Mouse (Mus musculus) frontal cortex, postnatal 14 days (tissue): ENCODE results near the gene Trex1.

Experiments
- DNase-seq, 2 experiments: peaks; one replicate each; pipeline ENCODE4 v3.0.0; 2022; ENCODE audit warnings: low spot score in 2 of 2

Trex1 gene

GRCm38 (mm10) chr9:109051651-109052489 lies 7.7 kb downstream of the Trex1 start:
- peak in 1 of 2 experiments; percentile 2 for DNase-seq

- DNase-seq = peak in 1 of 2 experiments; percentile 1
Measured at GRCm38 (mm10) chr9:109051011-109051501, 8.5 kb downstream of the Trex1 start.

DNA sequence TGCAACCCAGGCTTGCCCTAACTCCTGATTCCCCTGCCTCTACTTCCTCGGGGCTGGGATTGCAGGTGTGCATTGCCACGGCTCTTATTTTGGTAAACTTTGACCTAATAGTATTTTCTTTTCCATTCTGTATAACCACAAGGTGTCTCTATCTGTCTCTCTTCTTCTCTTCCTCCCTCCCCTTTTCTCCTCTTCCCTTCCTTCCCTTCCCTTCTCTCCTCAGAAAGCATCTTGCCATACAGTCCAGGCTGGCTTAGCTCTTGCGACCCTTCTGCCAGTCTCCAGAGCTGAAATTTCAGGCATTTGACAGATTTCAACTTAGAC lies 8.9 kb downstream of the Trex1 start:
- peak in 1 of 2 experiments; percentile 1 for DNase-seq

DNA sequence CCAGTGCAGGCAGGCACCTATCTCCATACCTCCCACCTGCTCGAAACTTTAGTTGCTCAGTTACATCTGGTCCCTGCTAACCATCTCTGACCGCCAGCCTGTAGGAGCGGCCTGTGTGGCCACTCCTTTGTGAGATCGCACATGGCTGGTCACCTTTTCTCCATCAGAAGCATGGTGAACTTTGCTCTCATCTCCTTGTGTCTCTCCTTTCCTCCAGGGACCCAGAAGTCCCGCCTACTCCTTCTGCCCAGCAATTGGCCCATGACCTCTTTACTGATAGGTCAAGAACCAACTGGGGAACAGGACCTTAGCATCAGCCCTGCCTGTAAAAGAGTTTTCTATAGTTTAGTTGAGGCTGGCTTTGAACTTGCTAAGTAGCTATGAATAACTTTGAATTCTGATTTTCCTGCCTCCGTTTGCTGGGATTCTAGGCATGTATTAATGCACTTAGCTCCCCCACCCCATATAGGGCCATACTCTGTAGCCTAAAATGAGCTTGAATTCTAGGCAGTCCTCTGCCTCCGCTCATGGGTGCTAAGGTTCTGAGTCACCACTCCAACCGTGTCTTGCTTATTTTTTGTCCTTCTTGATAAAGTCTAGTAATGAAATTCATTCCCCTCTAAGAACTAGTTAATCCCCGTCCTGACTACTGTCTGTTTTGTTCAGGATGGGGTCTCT lies 9.4 kb downstream of the Trex1 start:
- DNase-seq = peak in 1 of 2 experiments; percentile 1

GRCm38 (mm10) chr9:109049316-109049715 lies 10.2 kb downstream of the Trex1 start:
- no peak for DNase-seq

DNA sequence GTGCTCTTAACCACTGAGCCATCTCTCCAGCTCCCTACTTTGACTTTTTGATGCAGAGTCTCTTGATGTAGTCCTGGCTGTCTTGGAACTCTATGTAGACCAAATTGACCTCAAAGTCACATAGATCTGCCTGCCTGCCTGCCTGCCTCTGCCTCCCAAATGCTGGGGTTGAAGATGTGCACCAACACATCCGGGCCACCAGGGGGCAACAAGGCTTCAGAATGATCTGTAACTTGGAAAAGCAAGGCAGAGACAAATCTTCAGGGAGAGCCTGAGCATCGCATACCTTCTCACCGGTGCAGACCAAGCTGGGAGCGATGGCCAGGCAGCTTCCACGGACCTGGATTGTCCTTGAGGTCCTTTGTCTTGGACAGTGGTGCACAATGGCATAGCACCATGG lies 13.2 kb downstream of the Trex1 start:
- peak in 1 of 2 experiments; percentile 40 for DNase-seq

GRCm38 (mm10) chr9:109041351-109041750 lies 18.2 kb downstream of the Trex1 start:
- peak in 1 of 2 experiments; percentile 2 for DNase-seq

GRCm38 (mm10) chr9:109040906-109041305 lies 18.6 kb downstream of the Trex1 start:
- no peak for DNase-seq

DNA sequence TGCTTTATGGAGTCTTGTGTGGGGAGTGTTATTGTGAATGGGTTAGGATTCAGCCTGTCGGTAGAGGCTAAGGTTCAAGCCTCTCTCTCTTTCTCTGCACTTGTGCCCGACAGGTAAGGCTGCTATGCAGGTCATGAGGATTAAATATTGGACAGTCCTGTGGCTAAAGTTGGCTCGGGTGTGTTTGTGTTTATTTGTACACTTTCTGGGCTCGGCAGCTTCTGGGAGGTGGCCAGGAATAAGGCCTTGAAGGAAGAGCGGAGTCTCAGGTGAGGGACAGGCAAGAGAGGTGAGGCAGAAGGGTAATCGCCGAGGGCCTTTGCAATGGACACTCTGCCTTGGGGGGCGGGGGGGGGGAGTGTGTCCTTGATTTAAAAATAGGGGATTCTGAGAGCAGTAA lies 19.3 kb downstream of the Trex1 start:
- DNase-seq = no peak

GRCm38 (mm10) chr9:109039681-109040080 lies 19.9 kb downstream of the Trex1 start:
- no peak for DNase-seq

- DNase-seq = peak in 1 of 2 experiments; percentile 3
Measured at GRCm38 (mm10) chr9:109038901-109039364, 20.6 kb downstream of the Trex1 start.

DNA sequence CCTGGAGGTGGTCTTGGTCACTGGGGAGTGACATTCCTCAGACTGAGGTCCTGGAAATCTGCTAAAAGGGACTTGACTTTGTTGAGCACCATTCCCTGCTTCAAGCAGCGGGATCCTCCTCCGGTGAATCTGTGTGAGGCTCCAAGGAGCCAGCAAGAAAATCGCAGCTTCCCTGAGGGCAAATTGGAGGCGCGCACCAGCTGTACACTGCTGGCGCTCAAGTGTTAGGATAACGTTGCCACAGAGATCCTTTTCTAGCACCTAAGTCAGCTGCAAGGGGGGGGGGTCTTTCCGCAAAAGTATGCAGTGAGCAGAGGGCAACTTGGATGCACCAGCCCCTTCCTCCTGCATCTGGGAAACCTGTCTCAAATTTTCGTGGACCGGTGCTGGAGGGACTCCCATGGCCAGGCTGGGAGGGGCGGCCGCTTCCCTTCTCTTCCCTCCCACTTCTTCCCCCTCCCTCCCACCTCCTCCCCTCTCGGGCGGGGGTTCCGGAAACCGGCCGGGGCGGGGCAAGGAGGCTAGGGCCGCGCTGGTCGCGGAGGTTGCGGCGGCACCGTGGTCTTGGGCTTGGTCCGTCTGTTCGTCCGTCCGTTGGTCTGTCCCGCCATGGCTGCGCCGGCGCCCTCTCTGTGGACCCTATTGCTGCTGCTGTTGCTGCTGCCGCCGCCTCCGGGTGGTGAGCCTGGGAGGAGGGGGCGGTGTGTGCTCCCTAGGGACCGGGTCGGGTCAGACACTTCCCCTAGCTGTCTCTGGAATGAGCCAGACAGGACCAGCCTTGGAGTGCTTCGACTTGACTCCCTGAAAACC lies 21.2 kb downstream of the Trex1 start, which contains the start of gene Shisa5:
Gene Shisa5, plus strand, starts transcription at position 480 of the 810 bp plus-strand sequence.
- DNase-seq = peak in 1 of 2 experiments; percentile 26

GRCm38 (mm10) chr9:109032435-109032834 lies 27.1 kb downstream of the Trex1 start:
- DNase-seq = no peak

DNA sequence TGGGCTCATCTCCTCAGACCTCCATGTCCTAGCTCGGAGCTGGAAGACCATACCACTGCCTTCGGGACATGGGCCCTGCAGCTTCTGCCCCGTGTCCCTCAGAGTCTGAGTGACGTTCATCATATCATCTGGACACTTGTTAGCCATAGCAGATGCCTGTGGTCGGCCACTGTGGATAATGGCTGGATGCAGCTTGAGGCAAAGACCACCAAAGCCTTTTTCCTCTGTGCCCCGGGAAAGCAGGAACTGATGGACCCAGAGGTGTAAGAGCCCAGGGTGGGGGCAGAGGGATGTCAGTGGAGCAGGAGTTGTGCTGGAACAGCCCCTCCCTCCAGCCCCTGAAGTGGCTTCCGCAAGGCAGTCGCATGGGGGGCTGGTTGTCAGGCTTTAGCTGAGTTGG lies 27.8 kb downstream of the Trex1 start:
- no peak for DNase-seq

- peak in 1 of 2 experiments; percentile 1 for DNase-seq
Measured at GRCm38 (mm10) chr9:109031001-109031400, 28.5 kb downstream of the Trex1 start.

GRCm38 (mm10) chr9:109030312-109030711 lies 29.2 kb downstream of the Trex1 start:
- no peak for DNase-seq

- no peak for DNase-seq
Measured at GRCm38 (mm10) chr9:109028919-109029318, 30.6 kb downstream of the Trex1 start.

- peak in 1 of 2 experiments; percentile 2 for DNase-seq
Measured at GRCm38 (mm10) chr9:109028421-109028820, 31.1 kb downstream of the Trex1 start.

- DNase-seq = no peak
Measured at GRCm38 (mm10) chr9:109027521-109027920, 32.0 kb downstream of the Trex1 start.

DNA sequence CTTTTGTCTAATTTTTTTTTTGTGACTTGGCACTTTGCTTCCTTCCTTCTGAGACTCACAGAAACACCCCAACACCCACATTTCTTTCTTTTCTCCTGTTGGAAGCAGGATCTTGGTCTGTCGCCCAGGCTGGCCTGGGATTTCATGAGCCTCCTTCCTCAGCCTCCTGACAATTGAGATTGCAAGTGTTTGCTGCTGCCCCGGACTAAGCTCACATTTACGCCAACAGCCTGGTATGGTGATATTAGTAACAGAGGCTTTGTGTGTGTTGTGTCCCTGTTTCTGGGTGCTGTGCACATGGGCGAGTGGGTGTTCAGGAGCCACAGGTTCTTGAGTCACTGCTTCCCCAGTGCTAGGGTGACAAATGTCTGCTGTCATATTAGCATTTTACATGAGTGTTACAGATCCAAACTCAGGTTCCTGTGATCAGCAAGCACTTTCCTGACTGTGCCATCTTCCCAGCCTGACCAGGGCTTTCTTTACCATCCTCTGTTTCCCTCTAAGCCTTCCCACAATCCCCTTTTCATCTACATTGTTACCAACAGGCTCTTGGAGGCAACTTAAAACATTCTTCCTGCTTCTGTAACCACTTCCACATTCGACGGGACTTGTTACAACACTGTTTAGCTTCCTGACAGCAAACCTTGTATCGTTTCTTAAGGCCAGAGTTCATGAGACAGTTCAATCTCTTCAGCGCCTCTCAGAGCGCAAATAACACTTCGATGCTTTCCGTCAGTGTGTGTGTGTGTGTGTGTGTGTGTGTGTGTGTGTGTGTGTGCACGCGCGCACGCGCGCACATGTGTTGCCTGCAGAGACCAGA lies 36.5 kb downstream of the Trex1 start:
- peak in 1 of 2 experiments; percentile 22 for DNase-seq

DNA sequence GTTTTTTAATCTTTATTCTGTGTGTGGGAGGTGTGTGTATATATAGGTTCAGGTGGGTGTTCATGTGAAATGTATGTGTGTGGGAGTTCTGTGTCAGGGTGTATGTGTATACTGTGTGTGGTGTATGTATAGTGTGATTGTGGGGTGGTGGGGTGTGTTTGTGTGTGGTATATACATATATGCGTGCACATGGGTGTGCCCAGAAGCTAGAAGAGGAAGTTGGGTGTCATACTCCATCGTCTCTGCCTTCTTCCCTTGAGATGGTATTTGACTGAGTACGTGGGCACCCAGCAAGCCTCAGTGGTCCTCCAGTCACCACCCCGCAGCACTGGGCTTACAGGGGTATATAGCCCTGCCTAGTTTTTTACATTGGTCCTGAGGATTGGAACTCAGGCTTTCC lies 38.1 kb downstream of the Trex1 start:
- peak in 1 of 2 experiments; percentile 2 for DNase-seq
